Mouse (Mus musculus) C2C12 (cell line): ENCODE measurements at regions not wholly inside any gene's neighbourhood (a gene's known extent, or its start where the extent isn't known, plus 50 kb on each side); places are given as distances from the start of the nearest gene placed in this dataset.

Experiments used
- CEBPB ChIP-seq: IDR thresholded peaks from one replicate; pipeline ENCODE4 v1.6.1; 2011; ENCODE audit warnings: low read depth, mild to moderate bottlenecking, control low read depth, moderate library complexity
- CTCF ChIP-seq: IDR thresholded peaks from one replicate; pipeline ENCODE4 v1.5.1; 2011; ENCODE audit not compliant: control insufficient read depth, insufficient read depth, insufficient read length
- FOSL1 ChIP-seq: IDR thresholded peaks from one replicate; pipeline ENCODE4 v1.8.0; 2011; ENCODE audit warnings: mild to moderate bottlenecking, low read length; ENCODE audit not compliant: poor library complexity, insufficient read depth, severe bottlenecking
- MYOD1 ChIP-seq: IDR thresholded peaks from one replicate; pipeline ENCODE4 v1.6.1; 2011; ENCODE audit warnings: low read depth; ENCODE audit not compliant: control insufficient read depth, insufficient read length
- MYOG ChIP-seq: IDR thresholded peaks from one replicate; pipeline ENCODE4 v1.6.1; 2011; ENCODE audit not compliant: control insufficient read depth, insufficient read length; ENCODE audit errors: extremely low read depth
- USF1 ChIP-seq: IDR thresholded peaks from one replicate; pipeline ENCODE4 v1.6.1; 2011; ENCODE audit warnings: low read depth, mild to moderate bottlenecking, control low read depth, moderate library complexity

GRCm38 (mm10) chr12:71482619-71483018, 172.9 kb downstream of the Dact1 start:
- TF ChIP-seq CTCF (no peak), MYOG (no peak), USF1 (no peak), MYOD1 (no peak), CEBPB (no peak), FOSL1 (no peak)
